Mouse (Mus musculus) 3T3-L1 (cell line): ENCODE measurements around the gene Olfr15.
A peak's percentile ranks its signal among the peaks of the same experiment; 100 is the strongest.

Experiments
- DNase-seq: peaks from one replicate; pipeline ENCODE4 v3.0.0-alpha.2; 2015; ENCODE audit warnings: low read depth, low spot score

Olfr15 gene

DNA sequence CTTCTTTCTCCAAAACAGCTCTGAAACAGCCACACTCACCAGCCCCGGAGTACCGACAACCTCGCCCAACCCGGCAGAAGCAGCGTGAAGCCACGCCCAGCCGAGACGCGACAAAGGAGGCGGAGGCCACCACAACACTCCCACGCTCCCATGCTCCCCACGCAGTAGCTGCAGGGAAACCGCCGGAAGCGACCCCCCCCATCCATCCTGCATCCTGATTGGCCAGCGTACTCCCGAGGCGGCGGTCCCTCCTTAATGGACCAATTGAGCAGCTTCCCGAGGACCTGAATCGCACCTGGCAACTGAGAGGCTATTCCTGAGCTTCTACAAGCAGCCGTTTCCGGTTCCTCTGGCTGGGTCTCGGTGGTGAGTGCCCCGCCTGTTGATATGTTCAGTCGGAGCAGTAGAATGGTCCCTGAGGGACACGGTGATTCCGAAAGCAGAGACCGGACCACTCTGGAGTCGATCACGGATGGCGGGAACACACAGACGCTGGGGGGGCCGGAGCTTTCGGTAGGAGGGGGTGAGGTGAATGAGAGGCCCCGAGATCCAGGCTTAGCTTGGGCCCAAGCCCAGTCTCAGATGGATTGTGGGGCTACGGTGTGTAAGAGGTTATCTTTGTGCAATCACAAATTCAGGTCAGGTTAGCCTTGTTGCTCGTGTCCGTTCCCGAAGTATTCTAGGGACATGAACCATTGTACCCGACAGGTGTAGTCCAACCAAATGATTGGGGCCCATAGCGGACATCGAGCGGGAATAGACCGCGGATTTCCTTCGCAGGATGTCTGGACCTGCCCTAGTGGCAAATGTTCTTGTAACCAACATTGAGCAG, 41.8 kb downstream of the Olfr15 start, which contains the start of gene Naa60:
TSS of gene Naa60 (plus strand) at position 160 of the 832 bp plus-strand sequence.
- peak; percentile 65 for DNase-seq

DNA sequence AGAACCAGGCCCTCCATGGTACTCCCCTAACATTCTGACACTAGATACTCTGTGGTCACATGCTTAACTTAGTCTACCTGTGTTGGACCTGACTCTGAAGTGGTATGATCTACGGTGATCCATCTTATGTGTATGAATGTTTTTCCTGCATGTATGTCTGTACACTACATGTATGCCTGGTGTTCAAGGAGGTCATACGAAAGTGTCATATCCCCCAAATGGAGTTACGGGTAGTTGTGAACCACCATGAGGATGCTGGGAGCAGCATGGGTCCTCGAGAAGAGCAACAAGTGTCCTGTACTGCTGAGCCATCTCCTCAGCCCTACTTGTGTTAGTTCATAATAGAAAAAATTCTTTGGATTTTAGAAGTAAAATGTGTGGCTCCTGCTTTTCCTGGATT, 45.7 kb downstream of the Olfr15 start:
- DNase-seq: no peak

DNA sequence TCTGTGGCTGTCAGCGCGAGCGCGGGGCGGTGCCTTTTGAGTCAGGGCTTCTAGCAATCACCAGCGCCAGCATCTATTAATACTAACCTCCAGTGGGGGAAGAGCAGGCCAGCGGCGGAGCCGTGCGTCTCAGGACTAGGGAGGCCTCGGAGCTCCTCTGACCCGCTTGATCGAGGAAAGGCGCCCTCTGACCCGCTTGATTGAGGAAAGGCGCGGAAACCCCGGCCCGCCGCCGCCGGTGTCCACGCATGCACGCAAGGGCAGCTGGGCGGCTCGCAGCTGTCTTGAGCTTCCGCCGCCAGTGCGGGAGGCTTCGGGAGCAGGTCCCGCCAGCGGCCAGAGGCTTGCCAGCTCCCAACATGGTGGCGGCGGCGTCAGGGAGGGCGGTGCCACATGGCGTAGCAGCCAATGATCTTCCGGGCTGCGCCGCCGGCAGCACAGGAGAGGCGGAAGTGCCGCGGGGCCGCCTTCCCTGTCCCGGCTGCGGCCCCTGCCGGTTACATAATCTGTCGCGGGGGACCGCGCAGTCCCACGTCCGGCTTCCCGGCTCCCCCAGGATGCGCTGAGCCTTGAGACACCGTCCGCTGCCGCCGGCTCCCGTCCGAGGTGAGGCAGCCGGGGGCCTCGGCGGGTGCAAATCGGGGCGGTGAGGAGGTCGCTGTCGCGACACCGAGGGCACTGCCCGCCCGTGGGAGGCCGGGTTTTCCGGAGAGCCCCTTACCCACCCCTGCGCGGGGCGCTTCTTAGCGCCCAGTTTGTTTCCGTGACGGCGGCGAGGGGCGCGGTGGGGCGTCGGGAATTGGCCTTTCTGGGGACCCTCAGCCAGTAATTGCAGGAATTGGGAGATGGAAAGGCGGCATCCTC, 53.8 kb downstream of the Olfr15 start, which contains the start of the genes Zfp597 and Gm20695:
TSS of gene Zfp597 (minus strand) at position 361 of the 864 bp plus-strand sequence.
TSS of gene Gm20695 (plus strand) at position 448 of the 864 bp plus-strand sequence.
- peak; percentile 95 for DNase-seq

DNA sequence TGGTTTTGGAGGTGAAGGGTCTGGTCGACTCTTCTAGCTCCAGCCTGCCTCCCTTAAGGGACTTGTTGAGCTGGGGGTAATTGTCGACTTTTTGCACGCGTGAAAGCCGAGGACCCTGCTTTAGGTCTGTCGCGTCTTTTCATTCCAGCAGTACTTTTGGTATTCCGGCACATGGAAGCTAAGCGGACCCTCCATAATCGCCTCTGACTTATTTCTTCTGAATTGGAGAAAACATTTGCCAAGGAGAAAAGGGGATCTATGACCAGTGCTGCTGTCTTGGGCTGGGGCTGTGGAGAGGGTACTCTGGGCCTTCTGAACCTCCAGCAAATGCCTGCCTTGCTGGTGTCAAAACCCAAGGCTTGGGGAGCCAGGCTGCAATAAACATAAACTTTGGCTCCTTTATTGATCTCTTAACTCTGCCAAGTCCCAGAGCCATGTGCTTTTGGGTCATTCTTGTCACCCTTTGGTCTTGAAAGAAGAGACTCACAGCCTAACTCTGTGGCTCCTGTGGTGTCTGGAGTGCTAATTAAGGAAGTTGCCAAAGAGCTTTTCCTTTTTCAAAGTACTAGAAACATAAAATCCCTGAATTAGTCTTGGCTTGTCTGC, 54.5 kb downstream of the Olfr15 start:
- DNase-seq: peak; percentile 36

DNA sequence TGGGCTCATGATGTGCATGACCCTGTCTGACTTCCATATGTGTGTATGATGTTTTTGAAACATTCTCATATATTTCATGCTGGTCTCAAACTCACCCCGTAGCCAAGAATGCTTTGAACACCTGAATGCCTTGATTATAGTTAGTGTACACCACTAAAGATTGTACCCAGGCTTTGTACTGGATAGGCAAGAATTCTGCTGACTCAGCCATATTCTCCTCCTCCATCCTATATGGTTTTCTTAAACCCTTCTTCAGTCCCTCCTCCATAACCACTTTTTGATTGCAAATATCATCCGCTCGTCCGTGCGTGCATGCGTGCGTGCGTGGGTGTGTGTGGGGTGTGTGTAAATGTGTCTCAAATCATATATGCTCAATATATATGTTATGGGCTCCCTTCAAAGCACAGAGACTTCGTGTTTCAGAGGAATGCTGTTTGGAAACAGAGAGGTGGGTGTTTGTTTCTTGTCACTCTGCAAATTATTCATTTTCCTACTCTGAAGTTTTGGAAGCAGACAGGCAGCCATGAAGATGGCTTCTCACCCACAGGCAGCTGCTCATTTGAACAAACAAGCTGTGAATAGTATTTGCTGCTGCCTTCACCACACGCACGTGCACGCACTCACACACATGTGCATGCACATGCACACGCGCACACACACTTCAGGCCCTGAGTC, 61.1 kb downstream of the Olfr15 start:
- no peak for DNase-seq

DNA sequence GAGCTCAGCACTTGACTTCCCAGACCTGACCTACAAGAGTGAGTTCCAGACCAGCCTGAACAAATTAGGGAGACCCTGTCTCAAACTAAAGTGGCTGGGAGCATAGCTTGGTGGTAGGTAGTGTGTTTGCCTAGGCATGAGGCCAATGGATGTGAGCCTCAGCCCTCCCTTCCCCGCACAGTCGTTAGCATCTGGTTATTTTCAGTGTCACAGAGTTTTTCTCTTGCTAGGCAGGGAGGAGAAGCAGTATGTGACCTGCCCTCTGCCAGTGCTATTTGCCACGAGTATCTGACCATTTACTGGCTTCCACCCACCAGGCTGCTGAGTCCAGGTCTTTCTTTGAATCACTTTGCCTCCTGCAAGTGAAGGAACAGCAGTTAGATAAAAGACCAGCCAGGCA, 63.1 kb downstream of the Olfr15 start:
- no peak for DNase-seq
